Mouse (Mus musculus): ENCODE data around the gene Psrc1. TPM values are rescaled to one million over a fixed set of nuclear protein-coding genes. Genes with fewer than 3 reads are reported as not detected.

The Psrc1 gene
- total RNA-seq, 1 experiment from 2014 or later, result 29.3 TPM

- no peak for ATAC-seq (replicated peaks; ENCODE audit: low read depth, poor library complexity, severe bottlenecking)
Measured at GRCm38 (mm10) chr3:108381945-108382875, 1.4 kb upstream of the Psrc1 start.

GRCm38 (mm10) chr3:108384425-108384824 is 786 bp downstream of the Psrc1 start:
- ATAC-seq (replicated peaks; ENCODE audit: low read depth, poor library complexity, severe bottlenecking), result no peak

GRCm38 (mm10) chr3:108386186-108386585 is 2.5 kb downstream of the Psrc1 start:
- ATAC-seq (replicated peaks; ENCODE audit: low read depth, poor library complexity, severe bottlenecking), result no peak

DNA sequence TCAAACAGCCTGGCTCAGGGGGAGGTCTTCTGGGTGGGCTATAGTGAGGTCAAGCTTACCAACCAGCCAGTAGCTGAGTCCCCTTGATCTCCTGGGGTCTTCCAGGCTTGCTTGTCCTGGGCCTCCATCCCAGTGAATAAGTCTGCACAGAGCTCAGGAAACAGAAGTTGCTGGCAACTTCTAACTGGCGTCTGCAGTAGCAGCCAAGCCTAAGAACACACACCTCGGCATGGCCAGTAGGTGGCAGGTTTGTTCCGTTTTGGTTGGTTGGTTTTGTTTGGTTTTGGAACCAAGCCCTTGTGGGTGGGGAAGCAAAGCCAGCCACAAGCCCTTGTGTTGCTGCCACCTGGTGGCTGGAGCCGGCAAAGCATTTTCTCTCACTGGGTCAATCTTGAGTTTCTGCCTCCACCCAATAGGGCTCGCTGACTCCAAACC is 5.5 kb downstream of the Psrc1 start:
- ATAC-seq (replicated peaks; ENCODE audit: low read depth, poor library complexity, severe bottlenecking), result peak; percentile 98

DNA sequence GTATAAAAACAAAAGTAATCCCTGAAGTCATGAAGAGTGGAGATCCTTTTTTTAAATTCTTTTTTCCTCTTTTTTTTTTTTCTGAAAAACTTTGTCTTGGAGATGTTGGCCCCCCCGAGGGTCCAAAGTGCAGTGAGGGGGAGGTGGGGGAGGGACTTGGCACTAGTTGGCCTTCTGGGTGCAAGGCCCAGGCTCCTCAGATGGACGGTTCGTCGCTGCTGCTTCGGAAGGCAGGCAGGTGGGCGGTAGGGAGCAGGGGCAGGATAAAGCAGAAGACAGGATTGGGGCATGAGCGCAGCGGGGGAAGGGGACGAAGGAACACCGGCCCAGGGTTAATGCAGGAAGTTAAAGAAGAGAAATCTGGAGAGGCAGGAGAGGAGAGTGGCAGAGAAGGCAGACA is 8.7 kb downstream of the Psrc1 start:
- no peak for ATAC-seq (replicated peaks; ENCODE audit: low read depth, poor library complexity, severe bottlenecking)

DNA sequence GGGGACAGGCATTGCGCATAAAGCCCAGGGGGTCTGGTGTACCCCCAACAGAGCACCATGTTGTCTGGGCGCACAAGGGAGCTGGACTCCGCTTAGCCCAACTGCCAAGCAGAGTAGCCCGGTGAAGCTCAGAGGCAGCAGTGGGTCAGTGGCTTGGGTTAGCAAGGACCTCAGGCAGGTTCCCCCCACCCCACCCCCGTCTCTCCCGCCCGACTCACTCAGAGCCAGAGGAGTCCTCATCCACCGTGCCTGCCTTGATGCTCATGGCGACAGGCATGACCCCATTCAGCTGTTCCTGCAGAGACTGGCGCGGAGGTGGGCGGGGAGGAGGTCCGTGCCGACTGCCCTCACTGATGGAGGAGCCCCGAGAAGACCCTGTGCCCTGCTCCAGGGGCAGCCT is 9.2 kb downstream of the Psrc1 start:
- ATAC-seq (replicated peaks; ENCODE audit: low read depth, poor library complexity, severe bottlenecking), result no peak

- ATAC-seq (replicated peaks; ENCODE audit: low read depth, poor library complexity, severe bottlenecking), result no peak
Measured at GRCm38 (mm10) chr3:108398281-108398680, 14.6 kb downstream of the Psrc1 start.

GRCm38 (mm10) chr3:108400442-108400841 is 16.8 kb downstream of the Psrc1 start:
- ATAC-seq (replicated peaks; ENCODE audit: low read depth, poor library complexity, severe bottlenecking), result no peak

DNA sequence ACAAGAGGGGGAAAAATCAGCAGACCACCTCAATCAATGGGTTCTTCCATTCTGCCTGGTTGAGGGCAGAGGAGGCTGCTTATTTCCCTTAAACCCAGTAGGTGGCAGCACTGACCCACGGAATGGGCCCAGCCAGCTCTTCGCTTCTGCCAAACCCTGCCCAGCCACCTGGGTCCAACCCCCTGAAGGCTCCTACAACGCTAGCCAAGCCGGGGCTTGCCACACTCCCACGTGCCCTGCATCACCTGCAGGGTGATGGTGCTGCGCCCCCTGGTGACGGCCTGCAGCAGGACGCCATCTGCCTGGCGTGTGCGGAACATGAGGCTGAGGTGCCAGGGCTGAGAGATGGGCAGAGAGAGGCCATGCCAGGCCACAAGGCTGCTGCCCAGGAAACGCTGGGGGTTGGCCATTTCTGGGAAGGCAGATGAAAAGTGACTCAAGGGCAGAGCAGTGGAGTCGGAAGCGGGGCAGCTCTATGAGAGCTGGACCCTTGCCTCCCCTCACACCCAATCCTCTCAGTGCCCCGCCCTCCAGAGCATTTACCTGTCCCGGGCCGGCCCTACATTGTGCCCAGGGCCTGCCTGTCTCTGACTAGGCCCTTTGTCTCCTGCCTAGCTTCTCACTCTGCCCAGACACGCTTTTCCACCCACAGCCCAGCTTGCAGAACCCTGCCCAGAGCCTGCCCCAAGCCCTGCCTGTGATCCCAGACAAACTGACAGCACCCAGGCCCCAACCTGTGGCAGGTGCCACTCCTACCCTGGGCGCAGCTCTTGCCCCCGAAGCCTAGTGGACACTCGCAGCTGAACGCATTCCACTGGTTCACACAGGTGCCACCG is 18.3 kb downstream of the Psrc1 start:
- peak; percentile 97 for ATAC-seq (replicated peaks; ENCODE audit: low read depth, poor library complexity, severe bottlenecking)

GRCm38 (mm10) chr3:108402528-108402920 is 18.9 kb downstream of the Psrc1 start:
- no peak for ATAC-seq (replicated peaks; ENCODE audit: low read depth, poor library complexity, severe bottlenecking)

DNA sequence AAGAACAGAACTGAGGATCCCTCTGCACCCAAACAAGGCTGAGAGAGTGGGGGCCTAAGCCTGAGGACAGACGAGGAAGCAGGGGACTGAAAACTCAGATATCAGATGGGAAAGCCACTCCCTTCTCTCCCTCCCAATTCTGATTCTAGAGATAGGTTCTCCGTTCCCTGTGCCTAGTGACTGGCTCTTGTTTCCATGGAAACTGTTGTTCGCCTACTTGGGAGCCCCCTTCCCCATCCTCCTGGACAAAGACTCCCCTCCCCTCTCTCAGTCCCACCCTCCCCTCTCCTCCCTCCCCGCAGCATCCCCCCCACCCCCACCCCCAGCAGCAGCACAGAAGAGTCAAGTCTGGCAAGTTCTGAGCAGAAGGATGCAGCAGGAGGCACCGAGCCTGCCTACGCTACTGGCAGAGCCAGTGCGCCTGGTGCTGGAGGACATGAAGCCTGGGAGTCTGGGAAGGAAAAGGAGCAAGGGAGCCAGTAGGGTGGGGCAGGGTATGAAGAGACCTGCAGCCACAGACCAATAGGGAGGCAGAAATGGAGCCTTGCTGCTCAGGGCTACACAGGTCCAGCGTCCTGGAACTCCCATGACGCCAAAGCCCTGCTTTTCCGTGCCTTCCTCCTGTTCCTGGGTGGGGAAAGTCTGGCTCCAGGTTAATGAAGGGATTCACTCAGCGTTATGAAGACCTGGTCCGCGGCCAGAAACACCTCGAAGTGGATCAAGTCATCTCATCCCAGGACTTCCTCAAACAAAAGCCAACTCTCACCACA is 22.1 kb downstream of the Psrc1 start:
- no peak for ATAC-seq (replicated peaks; ENCODE audit: low read depth, poor library complexity, severe bottlenecking)

GRCm38 (mm10) chr3:108406306-108406885 is 22.8 kb downstream of the Psrc1 start:
- ATAC-seq (replicated peaks; ENCODE audit: low read depth, poor library complexity, severe bottlenecking), result no peak

DNA sequence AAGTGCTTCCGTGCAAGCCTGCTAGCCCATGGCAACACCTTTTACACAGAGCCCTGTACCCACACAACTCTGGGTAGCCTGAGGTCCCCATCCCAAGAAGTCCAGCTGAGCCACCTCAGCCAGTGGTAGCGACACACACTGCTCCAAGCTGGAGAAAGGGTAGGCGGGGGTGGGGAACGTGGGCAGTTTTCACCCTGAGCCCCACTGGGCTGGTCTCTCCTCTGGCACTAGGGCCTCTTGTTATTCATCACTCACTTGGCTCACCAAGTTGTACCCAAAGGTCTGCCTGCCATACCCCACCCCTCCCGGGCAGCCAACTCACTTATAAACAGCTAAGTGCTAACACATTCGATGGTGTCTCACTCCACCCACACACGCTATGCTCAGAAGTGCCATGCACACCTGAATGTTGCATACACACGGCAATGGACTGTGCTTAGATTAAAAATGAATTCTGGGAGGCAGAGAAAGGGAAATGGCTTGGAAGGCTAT is 24.9 kb downstream of the Psrc1 start:
- ATAC-seq (replicated peaks; ENCODE audit: low read depth, poor library complexity, severe bottlenecking), result no peak

GRCm38 (mm10) chr3:108409656-108410358 is 26.2 kb downstream of the Psrc1 start:
- no peak for ATAC-seq (replicated peaks; ENCODE audit: low read depth, poor library complexity, severe bottlenecking)

DNA sequence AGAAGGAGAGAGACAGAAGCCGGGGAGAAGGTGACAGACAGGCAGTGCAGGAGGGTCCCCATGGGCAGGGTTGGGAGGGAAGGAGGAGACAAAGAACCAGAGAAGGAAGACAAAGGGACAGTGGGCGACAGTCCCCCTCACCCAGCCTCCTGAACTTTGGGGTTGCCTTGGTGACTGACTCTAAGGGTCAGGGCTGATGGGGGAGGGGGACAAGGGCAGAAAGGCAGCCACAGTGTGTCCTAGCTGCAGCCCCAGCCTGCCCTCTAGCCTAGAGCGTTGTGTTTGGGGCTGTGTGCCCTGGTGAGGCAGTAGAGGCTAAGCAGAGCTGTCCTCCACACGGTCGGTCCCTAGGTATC is 26.7 kb downstream of the Psrc1 start:
- ATAC-seq (replicated peaks; ENCODE audit: low read depth, poor library complexity, severe bottlenecking), result no peak

DNA sequence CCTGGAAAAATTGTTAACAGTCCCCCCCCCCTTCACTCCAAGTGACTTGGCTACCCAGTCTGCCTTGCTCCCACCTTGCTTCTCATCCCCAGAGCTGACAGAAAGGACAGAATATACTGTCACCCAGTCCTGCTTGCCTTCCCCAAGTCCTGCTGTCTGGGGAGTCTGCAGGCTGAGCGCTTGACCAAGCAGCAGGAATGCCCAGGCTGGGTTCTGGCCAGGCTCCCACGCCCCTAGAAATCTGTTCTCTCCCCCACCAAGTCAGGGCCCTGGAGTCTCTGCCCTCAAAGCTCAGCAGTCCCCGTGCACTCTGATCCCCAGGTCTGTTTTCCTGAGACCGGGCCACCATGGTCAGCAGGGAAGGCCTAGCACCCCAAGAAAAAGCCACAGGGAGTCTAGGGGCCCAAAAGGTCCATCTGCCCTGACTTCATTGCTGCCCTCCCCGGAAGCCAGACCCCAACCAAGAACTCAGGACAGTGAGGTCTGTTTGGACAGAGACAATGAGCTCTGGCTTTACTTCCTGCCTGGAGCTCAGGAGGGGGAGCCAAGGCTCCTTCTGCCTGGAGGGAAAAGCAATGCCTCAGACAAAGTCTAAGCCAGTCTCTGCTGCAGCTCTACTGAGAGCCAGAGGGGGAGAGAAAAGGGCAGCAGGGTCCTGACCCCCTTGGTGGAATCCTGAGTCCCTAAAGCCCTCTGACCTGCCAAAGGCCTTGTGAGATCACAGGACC is 27.6 kb downstream of the Psrc1 start:
- ATAC-seq (replicated peaks; ENCODE audit: low read depth, poor library complexity, severe bottlenecking), result no peak

DNA sequence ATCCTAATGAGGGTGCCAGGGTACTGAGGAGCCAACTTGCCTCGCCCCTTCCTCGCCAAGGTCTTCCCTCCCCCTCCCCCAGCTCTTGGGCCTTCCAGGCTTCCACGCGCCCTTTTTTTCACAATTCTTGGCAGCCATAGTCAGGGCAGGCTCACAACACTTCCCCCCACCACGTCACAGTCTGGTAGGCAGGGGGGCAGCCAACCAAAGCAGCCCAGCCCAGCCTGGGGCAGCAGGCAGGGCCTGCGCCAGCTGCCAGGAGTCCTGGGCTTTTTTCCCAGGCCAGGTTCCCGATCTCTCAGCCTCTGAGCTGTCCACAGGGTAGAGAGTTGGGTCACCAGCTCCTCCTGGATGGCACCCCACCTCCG is 28.1 kb downstream of the Psrc1 start:
- ATAC-seq (replicated peaks; ENCODE audit: low read depth, poor library complexity, severe bottlenecking), result no peak

DNA sequence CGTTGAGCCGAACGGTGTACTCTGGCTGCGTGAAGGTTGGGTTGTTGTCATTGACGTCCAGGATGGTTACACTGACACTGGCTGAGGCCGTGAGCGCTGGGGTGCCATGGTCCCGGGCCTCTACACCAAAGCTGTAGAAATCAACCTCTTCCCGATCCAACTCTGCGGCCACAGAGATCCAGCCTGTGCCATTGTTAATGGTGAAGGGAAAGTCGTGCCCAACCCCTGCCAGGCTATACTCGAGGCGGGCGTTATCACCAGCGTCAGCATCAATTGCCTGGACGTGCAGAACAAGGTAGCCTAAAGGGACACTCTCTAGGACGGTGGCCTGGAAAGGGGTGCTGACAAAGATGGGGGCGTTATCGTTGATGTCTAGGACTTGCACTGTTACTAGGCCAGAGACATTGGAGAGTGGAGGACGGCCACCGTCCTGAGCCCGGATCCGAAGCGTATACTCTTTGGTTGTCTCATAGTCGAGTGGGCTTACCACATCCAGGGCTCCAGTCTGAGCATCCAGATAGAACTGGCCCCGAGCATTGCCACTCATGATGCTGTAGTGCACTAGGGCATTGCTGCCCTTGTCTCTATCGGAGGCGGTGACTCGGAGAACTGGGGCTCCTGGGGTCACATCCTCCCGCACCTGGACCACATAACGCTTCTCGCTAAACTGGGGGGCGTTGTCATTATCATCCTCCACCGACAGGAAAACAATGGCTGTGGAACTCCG is 30.2 kb downstream of the Psrc1 start:
- ATAC-seq (replicated peaks; ENCODE audit: low read depth, poor library complexity, severe bottlenecking), result no peak

Measured in common myeloid progenitor, adult 5-6 weeks (primary cell).